Mouse (Mus musculus) hindbrain, embryonic 14.5 days (tissue): ENCODE measurements at regions not wholly inside any gene's neighbourhood (a gene's known extent, or its start where the extent isn't known, plus 50 kb on each side); places are given as distances from the start of the nearest gene placed in this dataset.
"Not testable (repeated sequence)": the region's sequence is repeated elsewhere in the genome, so short reads cannot be mapped to it uniquely, and the experiment has no call there.

Source experiments
- ATAC-seq: fragments of 200-750 bp; cut with Nextera tagmentation; 2 replicates; pipeline ENCODE4 v1.8.0; 2017; ENCODE audit warnings: moderate number of reproducible peaks, mild to moderate bottlenecking, moderate TSS enrichment, moderate library complexity; ENCODE audit not compliant: low FRiP score
- DNase-seq: peaks from one replicate; pipeline ENCODE4 v3.0.0-alpha.2; 2015; ENCODE audit warnings: low spot score
- H3K27ac ChIP-seq: fragments of 300-500 bp; sonication (generic); 2 replicates; pipeline ENCODE4 v1.5.1; 2014; ENCODE audit warnings: mild to moderate bottlenecking, moderate library complexity
- H3K27me3 ChIP-seq: fragments of 300-500 bp; sonication (generic); 2 replicates; pipeline ENCODE4 v1.6.1; 2014; ENCODE audit warnings: mild to moderate bottlenecking, low read length, mixed read lengths; ENCODE audit not compliant: control insufficient read depth, insufficient read depth
- H3K36me3 ChIP-seq: fragments of 300-500 bp; sonication (generic); replicated peaks from 2 replicates; pipeline ENCODE4 v1.6.1; 2014; ENCODE audit not compliant: control insufficient read depth, insufficient read depth
- H3K4me1 ChIP-seq: fragments of 300-500 bp; sonication (generic); replicated peaks from 2 replicates; pipeline ENCODE4 v1.6.1; 2014; ENCODE audit warnings: antibody characterized with exemption, low read length, mixed read lengths; ENCODE audit not compliant: control insufficient read depth, insufficient read depth
- H3K4me2 ChIP-seq: fragments of 300-500 bp; sonication (generic); replicated peaks from 2 replicates; pipeline ENCODE4 v1.6.1; 2014; ENCODE audit warnings: mild to moderate bottlenecking, moderate library complexity
- H3K4me3 ChIP-seq: fragments of 300-500 bp; sonication (generic); replicated peaks from 2 replicates; pipeline ENCODE4 v1.5.1; 2014; ENCODE audit warnings: mild to moderate bottlenecking, low read length
- H3K9ac ChIP-seq: fragments of 300-500 bp; sonication (generic); 2 replicates; pipeline ENCODE4 v1.6.1; 2014
- H3K9me3 ChIP-seq: fragments of 300-500 bp; sonication (generic); 2 replicates; pipeline ENCODE4 v1.6.1; 2016; ENCODE audit warnings: low read length; ENCODE audit not compliant: control insufficient read depth
- WGBS: fragments of 180-500 bp; shearing (Covaris S2); extraction: QIAGEN DNeasy Blood & Tissue Kit; methylation state at CpG from one replicate; pipeline ENCODE4 v1.1.7; 2014; 5-methylcytosine and 5-hydroxymethylcytosine counted together

GRCm38 (mm10) chr3:11094804-11095203 is 759.3 kb upstream of the Gm38303 start:
- H3K36me3 ChIP-seq, result no peaks in the 10 kb centered on the region
- H3K4me1 ChIP-seq, result no peaks in the 10 kb centered on the region
- ATAC-seq (no peak), DNase-seq (no peak)
- H3K9ac ChIP-seq, result no peak overlapping the region
- no peaks in the 10 kb centered on the region for H3K27me3 ChIP-seq
- no peak overlapping the region for H3K4me2 ChIP-seq
- no peak overlapping the region for H3K27ac ChIP-seq
- no peaks in the 10 kb centered on the region for H3K9me3 ChIP-seq
- H3K4me3 ChIP-seq, result no peak overlapping the region
- WGBS, result 80% methylated on average over 2 of the region's 2 CpGs

GRCm38 (mm10) chr3:11094138-11094537 is 758.7 kb upstream of the Gm38303 start:
- H3K9me3 ChIP-seq, result no peaks in the 10 kb centered on the region
- no peak overlapping the region for H3K27ac ChIP-seq
- no peak for ATAC-seq
- H3K4me2 ChIP-seq, result no peak overlapping the region
- H3K4me3 ChIP-seq, result no peak overlapping the region
- no peak for DNase-seq
- no peaks in the 10 kb centered on the region for H3K36me3 ChIP-seq
- no peaks in the 10 kb centered on the region for H3K4me1 ChIP-seq
- no peaks in the 10 kb centered on the region for H3K27me3 ChIP-seq
- no peak overlapping the region for H3K9ac ChIP-seq
- 62% methylated on average over 3 of the region's 3 CpGs for WGBS

- H3K4me3 ChIP-seq, result no peak overlapping the region
- ATAC-seq, result no peak
Measured at GRCm38 (mm10) chr3:11083291-11083690, 747.8 kb upstream of the Gm38303 start.

GRCm38 (mm10) chr3:11074012-11074411 is 738.5 kb upstream of the Gm38303 start:
- 58% methylated on average over 4 of the region's 4 CpGs for WGBS
- Histone ChIP-seq H3K4me3 (no peak overlapping the region), H3K4me2 (no peak overlapping the region), H3K27me3 (no peaks in the 10 kb centered on the region), H3K4me1 (no peaks in the 10 kb centered on the region), H3K27ac (no peak overlapping the region), H3K36me3 (no peaks in the 10 kb centered on the region), H3K9me3 (no peaks in the 10 kb centered on the region), H3K9ac (no peak overlapping the region)
- DNase-seq (no peak), ATAC-seq (no peak)

More at GRCm38 (mm10) chr3:11083291-11083690, 747.8 kb upstream of the Gm38303 start:
- H3K4me1 ChIP-seq, result no peaks in the 10 kb centered on the region
- H3K9me3 ChIP-seq, result no peaks in the 10 kb centered on the region
- no peak overlapping the region for H3K4me2 ChIP-seq
- no peaks in the 10 kb centered on the region for H3K27me3 ChIP-seq
- no peak overlapping the region for H3K27ac ChIP-seq
- H3K9ac ChIP-seq, result no peak overlapping the region
- 53% methylated on average over 2 of the region's 2 CpGs for WGBS
- DNase-seq, result no peak
- H3K36me3 ChIP-seq, result no peaks in the 10 kb centered on the region

- Histone ChIP-seq H3K4me3 (no peak overlapping the region), H3K4me1 (no peaks in the 10 kb centered on the region), H3K9ac (no peak overlapping the region), H3K4me2 (no peak overlapping the region), H3K36me3 (no peaks in the 10 kb centered on the region), H3K27me3 (no peaks in the 10 kb centered on the region), H3K27ac (no peak overlapping the region), H3K9me3 (no peaks in the 10 kb centered on the region)
- 72% methylated on average over 7 of the region's 7 CpGs for WGBS
- ATAC-seq (no peak), DNase-seq (no peak)
Measured at GRCm38 (mm10) chr3:11034995-11035769, 699.7 kb upstream of the Gm38303 start.

- Histone ChIP-seq H3K4me1 (no peaks in the 10 kb centered on the region), H3K9me3 (no peaks in the 10 kb centered on the region), H3K4me2 (no peak overlapping the region), H3K27ac (no peak overlapping the region), H3K36me3 (no peaks in the 10 kb centered on the region), H3K27me3 (no peaks in the 10 kb centered on the region), H3K4me3 (no peak overlapping the region), H3K9ac (no peak overlapping the region)
- WGBS, result 81% methylated on average over 4 of the region's 4 CpGs
- ATAC-seq, result no peak
- DNase-seq, result no peak
Measured at GRCm38 (mm10) chr3:11029991-11030390, 694.5 kb upstream of the Gm38303 start.

- 50% methylated on average over 3 of the region's 3 CpGs for WGBS
- no peak overlapping the region for H3K27ac ChIP-seq
- H3K4me1 ChIP-seq, result no peaks in the 10 kb centered on the region
- H3K9ac ChIP-seq, result no peak overlapping the region
- no peaks in the 10 kb centered on the region for H3K27me3 ChIP-seq
- no peaks in the 10 kb centered on the region for H3K36me3 ChIP-seq
- ATAC-seq (no peak), DNase-seq (no peak)
- no peak overlapping the region for H3K4me2 ChIP-seq
- H3K4me3 ChIP-seq, result no peak overlapping the region
- H3K9me3 ChIP-seq, result no peaks in the 10 kb centered on the region
Measured at GRCm38 (mm10) chr3:11024422-11024821, 688.9 kb upstream of the Gm38303 start.

- H3K27me3 ChIP-seq, result no peaks in the 10 kb centered on the region
- no peak overlapping the region for H3K9ac ChIP-seq
- no peak for ATAC-seq
- DNase-seq, result no peak
- H3K27ac ChIP-seq, result no peak overlapping the region
- no peaks in the 10 kb centered on the region for H3K4me1 ChIP-seq
- H3K4me2 ChIP-seq, result no peak overlapping the region
- no peak overlapping the region for H3K4me3 ChIP-seq
- WGBS, result 80% methylated on average over 3 of the region's 3 CpGs
- no peaks in the 10 kb centered on the region for H3K9me3 ChIP-seq
- no peaks in the 10 kb centered on the region for H3K36me3 ChIP-seq
Measured at GRCm38 (mm10) chr3:11020048-11020447, 684.6 kb upstream of the Gm38303 start.

- not testable (repeated sequence) for H3K4me1 ChIP-seq, ATAC-seq, H3K36me3 ChIP-seq, H3K4me3 ChIP-seq, H3K27me3 ChIP-seq, H3K27ac ChIP-seq, H3K4me2 ChIP-seq, H3K9me3 ChIP-seq, H3K9ac ChIP-seq, DNase-seq
- WGBS, result 95% methylated on average over 6 of the region's 21 CpGs
Measured at GRCm38 (mm10) chr3:11014911-11015310, 679.4 kb upstream of the Gm38303 start.

GRCm38 (mm10) chr3:11007363-11007762 is 671.9 kb upstream of the Gm38303 start:
- Histone ChIP-seq H3K4me1 (no peaks in the 10 kb centered on the region), H3K36me3 (no peaks in the 10 kb centered on the region), H3K4me3 (no peak overlapping the region), H3K9me3 (no peaks in the 10 kb centered on the region), H3K27ac (no peak overlapping the region), H3K27me3 (no peaks in the 10 kb centered on the region), H3K9ac (no peak overlapping the region), H3K4me2 (no peak overlapping the region)
- ATAC-seq, result peak; percentile 48; the same call in 1 of the 2 replicates
- 66% methylated on average over 3 of the region's 3 CpGs for WGBS
- DNase-seq, result no peak
